Mouse (Mus musculus) urinary bladder, adult 18-20 months (tissue): ENCODE data around the gene Cct2.
"Not testable (repeated sequence)": the region's sequence is repeated elsewhere in the genome, so short reads cannot be mapped to it uniquely, and the experiment has no call there.

Source experiments
- DNase-seq, 2 experiments: peaks; one replicate each; pipeline ENCODE4 v3.0.0; 2022; ENCODE audit warnings: low spot score in 2 of 2, mixed read lengths in 2 of 2

The Cct2 gene

DNA sequence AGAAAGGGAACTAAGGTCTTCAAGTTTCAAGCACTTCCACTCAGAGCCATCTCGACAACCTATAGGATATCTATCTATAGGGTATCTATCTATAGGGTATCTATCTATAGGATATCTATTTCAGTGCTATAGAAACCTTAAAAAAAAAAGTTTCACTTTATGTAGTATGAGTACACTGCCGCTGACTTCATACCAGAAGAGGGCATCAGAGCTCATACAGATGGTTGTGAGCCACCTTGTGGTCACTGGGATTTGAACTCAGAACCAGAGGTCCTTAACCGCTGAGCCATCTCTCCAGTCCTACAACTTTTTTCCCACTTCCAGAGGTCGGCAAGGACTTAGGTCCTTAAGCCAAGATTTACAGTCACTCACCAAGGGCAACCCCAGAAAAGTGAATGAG lies 7.9 kb downstream of the Cct2 start:
- no peak for DNase-seq

DNA sequence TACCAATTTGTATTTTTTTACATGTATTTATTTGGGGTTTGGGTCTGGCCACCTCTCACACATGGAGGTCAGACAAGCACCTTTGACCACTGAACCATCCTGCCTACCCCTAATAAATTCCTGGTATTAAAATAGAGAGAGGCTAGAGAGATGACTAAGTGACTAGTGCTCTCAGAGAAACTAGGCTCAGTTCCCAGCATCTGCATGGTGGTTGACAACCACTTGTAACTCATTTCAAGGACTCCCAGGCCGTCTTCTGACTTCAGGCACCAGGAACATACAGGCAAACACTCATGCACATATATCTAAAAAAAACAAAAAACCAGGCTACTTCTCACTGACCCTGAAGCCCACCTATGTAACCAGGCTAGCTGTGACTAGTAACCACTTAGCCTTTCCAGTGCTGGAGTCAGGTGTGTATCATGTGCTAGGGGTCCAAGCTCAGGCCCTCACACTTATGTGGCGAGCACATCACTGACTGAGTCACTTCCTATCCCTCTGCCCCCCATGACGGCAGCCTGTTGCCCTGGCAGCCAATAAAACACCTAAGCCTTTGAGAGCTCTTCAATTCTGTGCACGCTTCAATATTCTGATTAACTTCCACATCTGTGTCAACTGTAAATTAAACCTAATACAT lies 13.5 kb downstream of the Cct2 start:
- no peak for DNase-seq

DNA sequence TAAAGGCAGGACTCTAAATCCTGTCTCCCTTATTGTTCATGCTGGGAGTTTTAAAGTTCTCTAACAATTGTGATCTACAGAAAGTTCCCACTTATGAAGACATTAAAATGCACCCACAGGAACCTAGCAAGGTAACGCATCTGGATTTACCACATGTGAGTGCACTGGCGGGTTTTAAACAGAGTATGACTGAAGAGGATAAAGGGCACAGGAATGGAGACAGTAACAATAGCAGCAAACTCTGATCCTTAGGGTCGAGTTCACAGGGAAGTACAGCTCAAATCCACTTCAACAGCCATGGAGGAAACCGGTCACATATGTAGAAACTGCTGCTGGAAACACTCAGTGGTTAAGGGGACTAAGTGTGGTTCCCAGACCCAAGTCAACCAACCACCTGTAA lies 14.4 kb downstream of the Cct2 start:
- no peak for DNase-seq

DNA sequence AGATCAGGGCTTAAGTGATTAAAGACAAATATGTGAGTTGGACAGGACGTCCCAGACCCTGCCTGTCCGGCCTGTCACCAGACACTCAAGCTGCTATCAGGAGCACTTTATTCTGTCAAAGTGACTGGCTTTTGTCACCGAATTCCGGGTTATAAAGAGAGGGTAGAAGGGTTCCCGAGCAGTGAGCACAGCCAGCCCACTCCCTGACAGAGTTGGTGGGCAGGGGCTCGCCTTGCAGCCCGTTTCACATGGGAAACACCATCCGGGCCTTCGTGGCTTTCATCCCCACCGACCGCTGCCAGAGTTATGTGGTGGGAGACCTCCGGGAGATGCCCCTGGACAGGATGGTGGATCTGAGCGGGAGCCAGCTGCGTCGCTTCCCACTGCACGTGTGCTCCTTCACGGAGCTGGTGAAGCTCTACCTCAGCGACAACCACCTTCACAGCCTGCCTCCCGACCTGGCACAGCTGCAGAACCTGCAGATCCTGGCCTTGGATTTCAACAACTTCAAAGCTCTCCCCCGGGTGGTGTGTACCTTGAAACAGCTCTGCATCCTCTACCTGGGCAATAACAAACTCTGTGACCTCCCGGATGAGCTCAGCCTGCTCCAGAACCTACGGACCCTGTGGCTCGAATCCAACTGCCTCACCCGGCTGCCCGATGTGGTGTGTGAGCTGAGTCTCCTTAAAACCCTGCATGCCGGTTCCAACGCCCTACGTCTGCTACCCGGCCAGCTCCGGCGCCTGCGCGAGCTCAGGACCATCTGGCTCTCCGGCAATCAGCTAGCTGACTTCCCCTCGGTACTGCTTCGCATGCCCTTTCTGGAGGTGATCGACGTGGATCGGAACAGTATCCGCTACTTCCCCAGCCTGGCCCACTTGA lies 18.2 kb downstream of the Cct2 start, which contains the start of gene Lrrc10:
Gene Lrrc10 (plus strand): TSS at position 167 of the 882 bp plus-strand sequence.
- no peak for DNase-seq

DNA sequence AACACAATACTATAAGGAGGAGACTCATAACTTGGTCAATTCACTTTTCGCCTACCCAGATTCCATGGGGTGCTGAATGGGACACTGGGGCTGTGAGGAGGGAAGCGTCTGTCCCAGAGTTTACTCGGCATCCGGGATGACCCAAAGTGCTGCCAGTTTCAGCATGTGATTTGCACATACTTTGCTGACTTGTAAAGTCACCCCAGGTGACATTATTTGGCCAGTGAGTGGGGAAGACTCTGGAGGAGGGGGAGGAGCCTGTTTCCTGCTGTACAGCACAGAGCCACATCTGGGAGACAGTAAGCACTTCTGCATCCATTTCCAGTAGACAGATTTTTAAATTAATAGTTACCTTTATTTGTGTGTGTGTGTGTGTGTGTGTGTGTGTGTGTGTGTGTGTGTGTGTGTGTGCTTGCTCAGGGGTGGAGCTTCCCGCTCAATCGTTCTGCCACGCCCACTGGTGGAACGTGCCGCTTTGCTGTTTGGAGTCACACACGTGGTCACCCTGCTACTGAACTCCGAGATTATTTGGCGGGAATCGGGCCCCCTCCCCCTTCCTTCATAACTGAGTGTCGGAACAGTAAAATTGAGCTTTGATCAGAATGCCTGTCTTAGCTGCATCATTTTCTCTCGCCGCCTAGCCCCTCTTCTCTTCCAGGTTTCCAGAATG lies 20.0 kb downstream of the Cct2 start:
- DNase-seq, result not testable (repeated sequence)

DNA sequence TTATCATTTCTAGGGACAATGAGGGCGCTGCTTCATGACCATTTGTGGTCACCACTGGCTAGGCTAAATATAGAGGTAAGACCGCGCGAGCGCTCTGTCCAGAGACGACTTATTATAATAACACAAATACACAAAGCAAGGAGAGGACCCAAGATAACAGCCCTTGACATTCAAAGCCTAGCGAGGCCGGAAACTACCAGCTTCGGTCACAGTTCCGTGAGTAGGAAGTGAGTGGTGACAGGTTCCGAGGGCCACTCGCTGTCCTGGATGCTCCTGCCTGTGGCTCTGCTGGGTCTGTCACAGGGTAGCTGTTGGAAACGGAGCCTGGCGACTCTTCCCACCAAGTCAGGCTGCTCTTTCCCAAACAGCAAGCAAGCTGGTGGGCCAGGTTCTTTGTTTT lies 21.3 kb downstream of the Cct2 start:
- DNase-seq, result no peak

DNA sequence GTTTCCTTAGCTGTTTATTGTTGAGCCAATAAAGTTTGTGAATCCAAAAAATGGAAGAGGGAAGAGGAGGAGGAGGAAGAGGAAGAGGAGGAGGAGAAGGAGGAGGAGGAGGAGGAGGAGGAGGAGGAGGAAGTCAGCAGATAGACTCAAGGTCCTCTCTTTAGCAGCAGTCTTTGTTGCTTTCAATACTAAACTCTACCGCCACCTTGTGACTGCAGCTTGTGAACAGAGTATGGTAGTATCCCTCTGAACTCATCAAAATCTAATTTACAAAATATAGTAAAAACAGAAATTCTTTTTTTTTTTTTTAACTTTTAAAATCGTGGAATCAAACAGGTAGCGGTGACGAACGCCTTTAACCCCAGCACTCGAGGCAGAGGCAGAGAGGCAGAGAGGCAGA lies 23.3 kb downstream of the Cct2 start:
- DNase-seq, result no peak

DNA sequence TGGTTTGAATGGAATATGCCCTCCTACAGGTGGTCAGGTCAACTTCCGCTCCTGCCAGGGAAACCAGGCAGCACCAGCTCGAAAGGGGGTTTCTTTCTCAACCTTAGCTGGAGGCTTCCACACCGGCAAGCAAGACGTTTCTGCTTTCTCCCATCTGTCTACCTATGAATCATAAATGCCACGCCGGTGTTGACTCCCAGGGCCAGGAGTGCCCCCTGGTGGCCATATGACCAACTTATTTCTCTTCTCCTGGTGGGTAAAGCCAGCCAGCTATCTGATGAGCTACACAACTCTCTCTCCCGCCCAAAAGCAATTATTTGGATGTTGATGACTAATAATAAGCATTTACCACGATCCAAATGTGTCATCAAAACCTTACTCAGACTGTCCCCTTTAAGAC lies 29.8 kb downstream of the Cct2 start:
- peak; percentile 59 to 71 for DNase-seq

DNA sequence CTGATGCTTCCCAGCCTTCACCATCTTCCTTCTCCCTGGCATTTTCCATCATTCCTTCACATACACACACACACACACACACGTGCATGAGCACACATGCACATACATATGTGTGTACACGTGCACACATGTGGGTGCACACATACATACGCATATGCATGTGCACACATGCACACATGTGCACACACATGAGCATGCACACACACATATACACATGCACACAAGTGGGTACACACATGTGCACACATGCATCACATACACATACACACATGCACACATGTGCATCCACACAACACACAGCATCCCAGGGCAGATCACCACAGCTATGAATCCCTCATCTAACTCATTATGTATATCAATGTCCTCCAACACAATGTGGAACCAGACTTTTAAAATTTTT lies 32.5 kb downstream of the Cct2 start:
- DNase-seq, result no peak

DNA sequence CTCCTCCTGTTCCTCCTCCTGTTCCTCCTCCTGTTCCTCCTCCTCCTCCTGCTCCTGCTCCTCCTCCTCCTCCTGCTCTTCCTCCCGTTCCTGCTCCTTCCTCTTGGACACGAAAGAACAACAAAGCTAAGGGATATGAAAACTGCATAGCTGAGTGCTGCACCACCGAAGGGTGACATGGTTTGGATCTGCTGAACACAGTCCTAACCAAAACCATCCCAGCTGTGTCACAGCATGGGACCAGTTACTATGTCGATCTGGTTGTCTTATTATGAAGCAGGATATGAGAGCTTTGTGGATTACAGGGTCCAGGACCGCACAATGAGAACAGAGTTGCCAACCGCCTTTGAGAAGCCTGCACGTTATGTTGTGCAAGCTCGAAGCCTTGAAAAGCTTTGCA lies 37.4 kb downstream of the Cct2 start:
- DNase-seq, result no peak

DNA sequence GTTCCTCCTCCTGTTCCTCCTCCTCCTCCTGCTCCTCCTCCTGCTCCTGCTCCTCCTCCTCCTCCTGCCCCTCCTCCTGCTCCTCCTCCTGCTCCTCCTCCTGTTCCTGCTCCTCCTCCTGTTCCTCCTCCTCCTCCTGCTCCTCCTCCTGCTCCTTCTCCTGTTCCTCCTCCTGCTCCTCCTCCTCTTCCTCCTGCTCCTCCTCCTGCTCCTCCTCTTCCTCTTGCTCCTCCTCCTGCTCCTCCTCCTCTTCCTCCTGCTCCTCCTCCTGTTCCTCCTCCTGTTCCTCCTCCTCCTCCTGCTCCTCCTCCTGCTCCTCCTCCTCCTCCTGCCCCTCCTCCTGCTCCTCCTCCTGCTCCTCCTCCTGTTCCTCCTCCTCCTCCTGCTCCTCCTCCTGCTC lies 37.8 kb downstream of the Cct2 start:
- not testable (repeated sequence) for DNase-seq

DNA sequence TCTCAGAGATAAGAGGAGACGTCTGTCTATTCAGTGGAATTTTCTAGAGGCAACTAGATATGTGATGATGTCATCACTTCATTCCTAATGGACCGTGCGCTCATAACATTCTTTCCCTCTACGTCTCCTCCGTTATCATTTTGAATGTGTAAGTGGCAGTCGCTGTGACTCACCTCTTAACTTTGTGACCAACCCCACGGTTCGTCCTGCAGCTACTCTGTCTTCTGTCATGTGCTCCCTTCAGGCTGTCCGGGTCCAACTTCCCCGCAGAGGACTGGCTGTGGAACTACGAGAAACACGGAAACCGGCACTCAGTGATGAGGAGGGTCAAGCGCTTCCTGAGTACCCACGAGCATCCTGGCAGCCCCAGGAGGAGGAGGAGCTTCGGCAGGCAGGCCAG lies 39.9 kb downstream of the Cct2 start:
- DNase-seq, result no peak

DNA sequence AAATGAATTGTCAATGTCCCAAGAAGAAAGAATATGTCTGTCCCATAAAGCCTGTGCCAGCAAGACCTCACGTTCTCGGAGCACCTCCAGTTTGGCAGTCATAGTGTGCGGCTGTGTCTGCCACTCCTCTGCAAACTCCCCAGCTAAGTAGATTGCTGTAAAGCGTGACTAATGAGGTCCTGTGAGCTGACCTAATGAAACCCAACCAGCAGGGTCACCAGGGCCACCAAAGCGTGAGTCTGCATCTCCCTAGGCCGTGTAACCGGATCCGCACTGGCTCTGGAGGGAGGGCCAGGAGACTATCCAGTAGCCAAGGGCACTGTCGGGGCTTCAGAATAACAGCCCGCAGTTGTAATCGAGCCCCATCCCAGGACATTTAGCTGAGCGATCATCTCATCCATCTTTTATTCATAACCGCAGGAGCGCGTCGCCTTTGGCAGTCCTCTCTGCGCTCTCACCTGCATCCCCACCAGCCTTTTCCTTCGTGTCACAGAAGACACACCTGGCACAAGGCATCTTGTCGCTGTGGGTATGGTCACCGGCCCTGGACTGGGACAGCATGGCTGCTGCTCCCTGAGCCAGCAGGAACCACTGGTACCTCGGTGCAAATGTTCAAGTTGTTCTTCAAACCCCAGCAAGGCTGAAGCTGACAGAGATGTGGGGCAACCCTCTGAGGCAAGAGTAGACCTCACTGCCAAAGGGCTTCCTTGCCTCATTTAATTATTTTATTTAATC lies 42.4 kb downstream of the Cct2 start:
- DNase-seq, result peak; percentile 8 to 33

DNA sequence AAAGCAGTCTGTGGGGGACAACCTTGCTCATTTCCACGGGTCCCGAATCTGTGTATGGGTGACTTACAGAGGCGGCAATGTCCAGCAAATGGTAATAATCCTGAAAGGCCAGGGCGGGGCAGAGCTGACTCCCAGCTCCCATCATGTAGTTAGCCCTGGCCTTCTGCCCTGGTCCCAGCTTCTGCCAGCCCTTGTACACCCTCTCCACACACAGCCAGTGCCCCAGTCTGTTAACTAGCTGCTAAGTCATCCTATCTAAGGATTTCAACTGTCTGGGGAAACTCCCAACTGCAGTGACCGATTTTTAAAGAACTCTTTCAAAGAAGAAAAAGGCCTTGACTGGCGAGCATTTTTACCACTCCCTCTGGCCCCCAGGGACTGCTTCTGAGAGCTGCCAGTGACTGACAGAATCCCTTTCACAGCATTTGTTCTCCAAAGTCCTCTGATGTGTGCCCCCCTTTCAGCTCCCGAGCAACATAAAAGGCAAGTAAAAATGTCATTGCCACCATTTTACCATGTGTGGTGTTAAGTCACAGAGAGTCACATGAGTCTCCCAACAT lies 45.3 kb downstream of the Cct2 start:
- DNase-seq, result no peak

DNA sequence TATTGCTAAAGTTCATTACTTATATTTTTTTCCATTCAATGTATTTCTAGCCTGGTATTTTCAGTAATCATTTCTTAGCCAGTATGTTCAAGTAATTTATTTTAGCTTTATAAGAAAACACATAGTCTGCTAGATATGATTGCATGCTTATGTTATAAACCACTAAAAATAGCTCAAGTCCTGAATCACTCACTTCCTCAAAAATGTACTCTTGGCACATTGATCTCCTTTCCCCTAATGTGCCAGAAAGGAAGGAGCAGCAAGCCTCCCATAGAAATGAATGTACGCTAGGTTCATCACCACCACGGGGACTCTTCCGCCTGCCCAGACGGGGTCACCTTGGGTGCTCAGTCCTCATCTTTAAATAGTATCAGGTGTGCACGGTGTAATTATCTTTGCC lies 49.0 kb downstream of the Cct2 start:
- DNase-seq, result no peak

DNA sequence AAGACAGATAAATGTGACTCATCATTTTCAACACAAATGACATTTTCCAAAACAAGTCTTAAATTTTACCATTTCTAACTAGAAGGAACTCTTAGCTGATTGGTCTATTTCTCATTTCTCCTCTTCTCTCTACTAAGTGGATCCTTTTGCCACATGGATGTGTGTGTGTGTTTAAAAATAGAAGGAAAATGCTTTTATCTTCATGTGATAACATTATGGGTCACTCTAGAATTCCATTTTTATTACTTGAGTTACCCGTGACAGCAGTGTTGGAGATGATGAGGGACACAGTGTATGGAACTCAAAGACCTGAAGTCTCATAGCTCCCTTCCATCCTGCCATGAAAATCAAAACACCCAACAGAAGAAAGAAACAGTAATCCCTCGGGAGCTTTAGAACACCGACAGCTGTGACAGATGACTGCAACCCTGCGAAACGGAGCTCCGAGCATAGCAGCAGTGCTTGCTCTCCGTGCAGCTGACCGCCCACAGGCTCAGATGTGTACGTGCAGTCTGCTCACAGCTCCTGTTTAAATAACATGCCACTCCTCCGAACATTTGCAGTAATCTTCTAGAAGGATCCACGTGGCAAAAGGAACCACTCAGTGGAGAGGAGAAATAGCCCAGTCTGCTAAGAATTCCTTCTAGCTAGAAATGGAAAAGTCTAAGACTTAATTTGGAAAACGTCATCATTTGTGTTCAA lies 49.8 kb downstream of the Cct2 start:
- DNase-seq, result no peak

DNA sequence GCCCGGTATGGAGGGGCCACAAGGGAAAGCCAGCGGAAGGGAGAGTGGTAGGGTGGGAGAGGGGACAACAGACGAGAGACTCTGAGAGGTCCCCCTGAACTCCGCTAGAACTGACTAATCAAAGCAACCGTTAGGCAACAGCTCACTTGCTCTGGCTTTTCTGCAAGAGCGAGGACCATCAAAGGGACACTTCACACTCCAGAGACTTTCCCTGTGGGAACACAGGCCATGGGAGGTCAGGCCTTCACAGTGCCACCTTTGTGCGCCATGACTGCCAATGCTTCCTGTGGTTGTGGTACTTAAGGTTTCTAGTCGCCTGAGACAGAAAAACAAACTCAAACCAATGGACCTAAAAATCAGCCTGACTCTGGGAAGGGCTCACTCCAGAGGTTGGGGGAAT lies 52.6 kb downstream of the Cct2 start:
- DNase-seq, result no peak

DNA sequence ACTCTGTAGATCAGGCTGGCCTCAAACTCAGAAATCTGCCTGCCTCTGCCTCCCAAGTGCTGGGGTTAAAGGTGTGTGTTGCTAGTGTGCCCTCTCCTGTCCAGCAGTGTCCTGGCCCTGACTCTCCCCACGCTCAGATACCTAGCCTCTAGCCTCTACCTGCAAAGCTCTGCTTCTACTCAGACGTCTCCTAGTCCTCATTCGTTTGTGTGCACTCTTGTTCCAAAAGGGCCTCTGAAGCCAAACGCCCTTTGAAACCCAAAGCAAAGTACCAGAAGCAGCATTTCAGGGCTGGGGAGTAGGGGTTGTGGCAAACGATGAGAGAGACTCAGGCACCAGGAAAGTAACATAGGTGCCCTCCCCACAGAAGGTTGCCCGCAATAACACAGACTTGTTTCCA lies 53.9 kb downstream of the Cct2 start:
- no peak for DNase-seq

DNA sequence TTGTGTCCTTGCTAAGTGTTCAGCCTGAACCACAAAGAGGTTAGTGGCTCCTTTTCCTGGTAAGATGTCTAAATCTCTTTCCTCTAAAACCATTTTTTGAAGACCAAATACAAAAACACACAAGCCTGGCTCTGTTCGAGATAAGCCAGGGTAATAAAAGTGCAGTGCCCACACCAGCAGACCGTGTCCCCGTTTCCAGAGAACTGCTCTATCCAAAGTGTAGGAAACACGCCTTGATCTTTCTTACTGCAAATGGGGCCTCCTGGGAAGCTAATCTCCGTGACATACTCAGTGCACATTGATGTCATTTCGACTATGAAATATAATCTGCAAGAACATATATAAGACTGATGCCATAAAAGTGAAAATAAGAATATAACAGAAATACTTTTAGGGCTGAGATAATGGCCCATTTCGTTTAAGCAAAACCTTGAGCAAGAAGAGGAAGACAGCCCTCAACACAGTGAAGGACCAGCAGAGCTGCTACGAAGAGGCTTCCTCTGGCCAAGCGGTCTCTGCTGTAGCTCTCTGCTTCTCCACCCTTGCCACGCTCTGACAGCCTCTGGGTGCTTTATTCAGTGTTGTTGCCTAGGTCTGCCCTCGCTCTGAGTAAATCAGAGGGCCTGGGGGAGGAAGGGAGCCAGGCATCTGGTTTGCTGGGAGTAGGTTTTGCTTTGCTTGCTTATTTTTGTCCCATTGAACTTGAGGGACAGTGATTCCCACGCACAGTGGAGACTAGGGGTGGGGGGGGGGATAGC lies 57.7 kb downstream of the Cct2 start:
- DNase-seq, result no peak

DNA sequence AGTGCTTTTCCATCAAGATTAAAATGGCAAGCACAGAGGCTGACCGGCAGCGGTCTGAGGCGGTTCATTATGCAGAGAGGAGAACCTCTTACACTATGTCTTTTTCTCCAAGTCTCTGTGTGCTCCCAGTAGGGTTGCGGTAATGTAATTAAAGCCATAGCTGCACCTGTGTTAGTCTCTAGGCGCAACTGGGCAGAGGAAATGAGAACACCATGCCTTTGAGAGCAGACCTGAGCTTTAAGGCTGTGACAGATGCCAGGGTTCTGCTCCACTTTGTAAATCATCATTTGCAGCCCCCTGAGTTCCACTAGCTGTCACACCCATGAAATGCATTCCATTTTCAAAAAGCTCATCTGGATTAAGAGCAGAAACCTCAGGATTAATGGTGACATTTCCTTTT lies 58.9 kb downstream of the Cct2 start:
- DNase-seq, result no peak
